Mouse (Mus musculus) layer of hippocampus, adult 2 months (tissue): ENCODE measurements around the gene Nsun6. TPM values are rescaled to one million over a fixed set of nuclear protein-coding genes. Genes with fewer than 3 reads are reported as not detected.

ENCODE experiments used
- DNase-seq, 2 experiments: peaks; one replicate each; pipeline ENCODE4 v3.0.0; 2022; ENCODE audit warnings: low spot score in 2 of 2
- H3K27ac ChIP-seq: fragments of 200-600 bp; 2 replicates; pipeline ENCODE4 v1.8.1; 2022
- H3K4me3 ChIP-seq: fragments of 200-600 bp; 2 replicates; pipeline ENCODE4 v1.8.1; 2022; ENCODE audit warnings: mild to moderate bottlenecking
- CTCF ChIP-seq: fragments of 200-600 bp; conservative IDR thresholded peaks from 2 replicates; pipeline ENCODE4 v1.8.1; 2022; ENCODE audit warnings: antibody characterized with exemption, mild to moderate bottlenecking, moderate library complexity
- total RNA-seq, 2 experiments: library from RNA; stranded (reverse); gene quantifications; 2 replicates each; pipeline ENCODE4 v1.2.3; 2021

Gene Nsun6
- total RNA-seq, 2 experiments from 2014 or later = 8.5 to 14.6 TPM

DNA sequence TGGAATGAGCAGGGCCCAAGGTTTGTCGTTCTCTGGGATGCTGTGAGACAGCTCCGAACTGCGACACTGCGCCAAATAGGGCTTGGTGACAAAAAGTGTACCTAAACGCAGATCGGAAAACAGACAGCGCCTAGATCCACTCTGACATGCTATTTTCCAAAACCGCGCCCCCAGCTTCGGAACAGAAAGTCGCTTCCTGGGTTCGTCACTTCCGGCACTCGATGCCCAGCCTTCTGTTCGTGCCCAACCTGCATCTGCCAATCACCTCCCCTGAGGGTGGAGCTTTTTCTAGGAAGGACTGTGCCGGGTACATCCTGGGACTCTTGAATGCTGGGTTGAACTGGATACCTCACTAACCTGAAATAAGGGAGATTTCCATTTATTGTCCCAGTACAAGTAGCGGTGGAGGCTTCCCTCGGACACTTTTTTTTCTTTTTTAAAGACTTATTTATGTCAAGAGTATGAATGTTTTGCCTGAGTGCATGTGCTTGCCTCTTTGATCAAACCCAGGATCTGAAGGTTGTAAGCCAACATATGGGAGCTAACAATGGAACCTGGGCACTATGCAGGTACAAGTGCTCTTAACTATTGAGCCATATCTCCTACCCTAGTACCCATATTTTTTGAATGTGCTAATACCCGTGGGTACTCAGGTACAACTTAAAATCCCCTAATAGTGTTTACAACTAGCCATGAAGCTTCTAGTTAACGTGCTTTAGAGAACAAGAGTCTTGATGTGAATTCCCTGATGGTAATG lies 5.6 kb downstream of the Nsun6 start, which contains the start of gene Arl5b:
Arl5b (plus strand) TSS at position 279 of the 757 bp plus-strand sequence.
- H3K27ac ChIP-seq = peak within 1 kb of the TSS; percentile 88
- DNase-seq = peak; percentile 96
- peak; percentile 39; the same call in 1 of the 2 replicates for TF ChIP-seq CTCF
- peak within 1 kb of the TSS; percentile 78 for H3K4me3 ChIP-seq

DNA sequence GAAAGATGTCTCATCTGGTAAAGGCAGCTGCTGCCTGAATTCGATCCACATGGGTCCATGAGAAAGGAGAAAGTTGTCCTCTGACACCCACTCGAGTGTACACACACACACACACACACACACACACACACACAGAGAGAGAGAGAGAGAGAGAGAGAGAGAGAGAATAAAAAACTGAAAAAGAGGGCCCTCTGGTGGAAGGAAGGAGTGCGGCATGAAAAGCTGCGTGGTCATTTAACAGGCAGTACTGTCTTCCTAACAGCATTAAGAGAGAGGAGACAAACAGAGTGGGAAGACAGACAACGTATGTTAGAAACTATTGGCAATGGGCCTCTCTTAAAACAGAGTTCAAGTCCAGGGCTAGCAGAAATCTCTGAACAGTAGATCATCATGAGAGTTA lies 14.5 kb downstream of the Nsun6 start:
- Histone ChIP-seq H3K4me3 (no peak overlapping the region), H3K27ac (no peak overlapping the region)
- DNase-seq = no peak
- peak; percentile 66 for TF ChIP-seq CTCF

DNA sequence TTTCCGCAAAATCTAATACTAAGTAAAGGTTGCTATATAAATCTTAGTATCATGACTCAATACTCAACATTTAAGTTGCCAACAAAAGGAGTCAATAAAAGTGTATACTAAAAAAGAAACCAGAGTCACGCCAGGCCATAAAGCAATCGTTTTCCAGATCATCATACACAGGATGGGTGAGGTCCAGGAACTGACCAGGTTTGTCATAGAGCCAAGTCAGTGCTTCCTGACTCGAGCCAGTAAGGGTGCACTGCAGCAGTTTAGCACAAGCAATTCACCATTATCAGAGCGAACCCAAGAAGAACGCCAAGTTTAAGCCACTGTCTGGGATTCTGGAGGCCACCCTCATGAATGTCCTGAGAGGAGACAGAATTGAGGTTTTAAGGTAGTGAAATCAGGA lies 16.2 kb downstream of the Nsun6 start:
- Histone ChIP-seq H3K27ac (peak overlapping the region; percentile 29; the same call in 1 of the 2 replicates), H3K4me3 (no peak overlapping the region)
- DNase-seq = no peak
- no peak for TF ChIP-seq CTCF

DNA sequence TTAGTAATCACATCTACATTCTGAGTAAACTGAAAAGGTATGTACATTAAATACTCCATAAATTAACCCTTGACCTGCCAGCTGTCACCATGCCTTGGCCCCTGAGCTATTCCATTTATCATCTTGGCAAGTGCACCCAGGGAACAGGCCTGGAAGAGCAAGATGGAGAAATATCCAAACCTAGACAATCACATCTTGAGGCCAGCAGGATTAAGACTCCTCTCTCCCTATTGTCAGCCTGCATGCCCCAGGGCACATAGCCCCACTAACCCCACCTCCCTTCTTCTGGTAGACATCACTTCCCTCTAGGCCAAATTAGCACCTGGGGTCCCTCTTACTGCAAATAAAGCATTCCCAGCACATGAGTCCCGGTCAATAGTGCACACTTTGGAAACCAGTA lies 27.1 kb downstream of the Nsun6 start:
- Histone ChIP-seq H3K27ac (no peak overlapping the region), H3K4me3 (no peak overlapping the region)
- TF ChIP-seq CTCF = no peak
- no peak for DNase-seq

- DNase-seq = no peak
- no peak for TF ChIP-seq CTCF
- Histone ChIP-seq H3K4me3 (no peak overlapping the region), H3K27ac (no peak overlapping the region)
Measured at GRCm38 (mm10) chr2:15026817-15027216, 28.1 kb downstream of the Nsun6 start.

GRCm38 (mm10) chr2:15008072-15008471 lies 46.8 kb downstream of the Nsun6 start:
- TF ChIP-seq CTCF = no peak
- Histone ChIP-seq H3K4me3 (no peak overlapping the region), H3K27ac (no peak overlapping the region)
- no peak for DNase-seq

- H3K27ac ChIP-seq = no peak overlapping the region
- no peak for TF ChIP-seq CTCF
- no peak for DNase-seq
- H3K4me3 ChIP-seq = no peak overlapping the region
Measured at GRCm38 (mm10) chr2:15007531-15007930, 47.3 kb downstream of the Nsun6 start.

- no peak for TF ChIP-seq CTCF
- no peak overlapping the region for H3K4me3 ChIP-seq
- no peak overlapping the region for H3K27ac ChIP-seq
- DNase-seq = no peak
Measured at GRCm38 (mm10) chr2:14997836-14998235, 57.0 kb downstream of the Nsun6 start.

DNA sequence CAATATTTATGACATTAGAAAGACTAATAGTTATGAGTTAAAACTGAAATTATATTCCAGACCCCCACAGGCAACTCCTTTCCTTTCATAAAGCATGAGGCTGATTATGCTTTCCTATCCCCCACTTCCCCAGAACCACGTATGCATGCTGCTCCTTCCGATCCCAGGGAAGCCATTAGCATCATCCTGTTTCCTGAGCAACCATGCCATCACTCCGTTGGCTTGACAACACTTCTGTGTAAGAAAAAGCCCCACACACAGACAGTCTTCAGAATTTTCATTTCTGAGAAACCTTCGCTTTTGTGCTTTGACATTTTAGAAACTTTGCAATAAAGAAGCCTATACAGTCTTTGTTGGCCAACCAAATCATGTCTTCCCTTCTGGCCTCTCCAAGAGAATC lies 58.8 kb downstream of the Nsun6 start:
- no peak for TF ChIP-seq CTCF
- peak in 1 of 2 experiments; percentile 29 for DNase-seq
- Histone ChIP-seq H3K4me3 (no peak overlapping the region), H3K27ac (peak overlapping the region; percentile 55; the same call in 1 of the 2 replicates)

GRCm38 (mm10) chr2:14992531-14992930 lies 62.3 kb downstream of the Nsun6 start:
- H3K4me3 ChIP-seq = no peak overlapping the region
- DNase-seq = no peak
- no peak for TF ChIP-seq CTCF

GRCm38 (mm10) chr2:14989350-14989749 lies 65.5 kb downstream of the Nsun6 start:
- no peak for TF ChIP-seq CTCF
- no peak overlapping the region for H3K27ac ChIP-seq
- no peak for DNase-seq
- no peak overlapping the region for H3K4me3 ChIP-seq

More at GRCm38 (mm10) chr2:14992531-14992930, 62.3 kb downstream of the Nsun6 start:
- H3K27ac ChIP-seq = no peak overlapping the region

DNA sequence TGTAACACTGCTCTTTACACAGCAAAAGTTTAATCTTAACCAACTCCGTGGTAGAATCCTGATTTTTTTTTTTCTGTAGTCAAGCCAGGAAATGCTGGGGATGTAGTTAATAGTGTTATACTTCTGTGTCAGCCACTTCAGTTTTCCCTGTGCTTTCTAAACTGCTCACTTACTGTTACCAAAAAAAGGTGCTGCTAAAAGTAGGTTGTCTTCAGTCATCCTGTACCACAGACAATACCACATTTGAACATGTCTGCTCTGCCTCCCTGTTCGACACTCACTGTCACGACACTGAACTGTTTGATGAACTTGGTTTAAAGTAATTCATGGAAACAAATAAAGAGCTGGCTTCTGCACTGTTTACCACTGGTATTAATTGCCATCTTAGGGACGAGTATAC lies 66.4 kb downstream of the Nsun6 start:
- H3K4me3 ChIP-seq = no peak overlapping the region
- H3K27ac ChIP-seq = no peak overlapping the region
- DNase-seq = no peak
- TF ChIP-seq CTCF = no peak

DNA sequence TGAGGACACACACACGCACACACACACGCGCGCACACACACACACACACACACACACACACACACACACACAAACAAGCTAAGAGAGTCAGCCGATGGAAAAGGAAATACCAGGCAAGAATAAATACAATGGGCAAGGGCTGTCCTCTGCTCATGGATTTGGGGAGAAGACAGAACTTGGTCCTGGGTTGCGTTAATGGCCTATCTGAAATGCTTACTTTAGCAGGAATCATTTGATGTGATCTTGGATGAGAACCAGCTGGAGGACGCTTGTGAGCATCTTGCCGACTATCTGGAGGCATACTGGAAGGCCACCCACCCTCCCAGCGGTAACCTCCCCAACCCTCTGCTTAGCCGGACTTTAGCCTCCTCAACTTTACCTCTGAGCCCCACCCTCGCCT lies 70.8 kb downstream of the Nsun6 start:
- Histone ChIP-seq H3K4me3 (no peak overlapping the region), H3K27ac (no peak overlapping the region)
- TF ChIP-seq CTCF = no peak
- DNase-seq = no peak

DNA sequence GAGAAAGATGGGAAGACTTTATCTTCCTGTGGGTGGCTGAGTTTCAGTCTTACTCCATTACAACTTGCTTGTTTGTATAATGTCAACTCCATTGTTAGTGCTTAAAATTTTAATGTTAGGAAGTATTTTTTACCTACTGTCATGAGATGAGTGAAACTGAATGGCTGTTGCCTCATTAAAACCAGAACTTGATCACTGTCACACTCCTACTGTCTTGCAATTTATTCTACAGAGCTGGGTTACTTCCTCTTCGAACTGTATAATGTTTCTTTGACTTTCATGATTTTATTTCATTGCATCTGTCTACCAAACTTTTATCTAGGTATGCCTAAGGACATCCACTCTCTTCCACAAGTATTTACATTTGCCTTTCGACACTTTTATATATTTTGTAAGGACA lies 93.4 kb downstream of the Nsun6 start:
- TF ChIP-seq CTCF = no peak

More for the DNA sequence above, 93.4 kb downstream of the Nsun6 start:
- H3K4me3 ChIP-seq = no peak overlapping the region
- no peak for DNase-seq
- peak overlapping the region; percentile 79 for H3K27ac ChIP-seq
